Mouse (Mus musculus): ENCODE data around the gene Lbh. TPM values are rescaled to one million over a fixed set of nuclear protein-coding genes. Genes with fewer than 3 reads are reported as not detected.

Lbh gene
- polyA plus RNA-seq (2015; fragmentation: Illumina TruSeq; extraction: RNeasy Lipid Tissue Mini Kit (QIAGEN cat#74804); ENCODE audit: low read depth, low replicate concordance), result 43.1 TPM

GRCm38 (mm10) chr17:72918053-72918452 lies at the start of gene Lbh:
TSS of gene Lbh (plus strand) at chr17:72918305.

Other genes with a start within 250 kb of the Lbh start
- gene Ypel5, start 81.9 kb upstream of the Lbh start, polyA plus RNA-seq (2015; fragmentation: Illumina TruSeq; extraction: RNeasy Lipid Tissue Mini Kit (QIAGEN cat#74804); ENCODE audit: low read depth, low replicate concordance), result 110 TPM
- 21.8 TPM for gene Lclat1, start 189.7 kb downstream of the Lbh start, polyA plus RNA-seq (2015; fragmentation: Illumina TruSeq; extraction: RNeasy Lipid Tissue Mini Kit (QIAGEN cat#74804); ENCODE audit: low read depth, low replicate concordance)